Mouse (Mus musculus) cerebellum, postnatal 10 days (tissue): Measurements from ENCODE around the gene Pcdh17.

Experiments used
- DNase-seq, 2 experiments: peaks; one replicate each; pipeline ENCODE4 v3.0.0; 2021; ENCODE audit warnings: mixed read lengths in 2 of 2

Gene Pcdh17

DNA sequence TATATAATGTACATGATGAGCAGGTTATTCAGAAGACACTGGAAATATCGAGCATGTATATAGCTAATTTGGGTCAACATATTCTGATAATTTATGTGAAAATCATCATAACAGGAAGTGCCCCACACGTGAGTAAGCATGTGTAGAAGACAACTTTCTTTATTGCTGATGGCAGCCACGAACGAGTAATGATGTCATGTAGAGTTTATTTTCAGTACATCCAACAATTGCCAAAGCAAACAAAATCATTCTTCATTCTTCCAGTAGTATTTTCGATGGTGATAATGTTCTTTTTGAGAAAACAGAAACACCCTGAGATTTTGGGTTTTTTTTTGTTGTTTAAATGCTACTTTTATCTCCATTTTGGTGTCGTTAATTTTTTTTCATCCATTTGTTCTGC is 37.2 kb downstream of the Pcdh17 start:
- no peak for DNase-seq

DNA sequence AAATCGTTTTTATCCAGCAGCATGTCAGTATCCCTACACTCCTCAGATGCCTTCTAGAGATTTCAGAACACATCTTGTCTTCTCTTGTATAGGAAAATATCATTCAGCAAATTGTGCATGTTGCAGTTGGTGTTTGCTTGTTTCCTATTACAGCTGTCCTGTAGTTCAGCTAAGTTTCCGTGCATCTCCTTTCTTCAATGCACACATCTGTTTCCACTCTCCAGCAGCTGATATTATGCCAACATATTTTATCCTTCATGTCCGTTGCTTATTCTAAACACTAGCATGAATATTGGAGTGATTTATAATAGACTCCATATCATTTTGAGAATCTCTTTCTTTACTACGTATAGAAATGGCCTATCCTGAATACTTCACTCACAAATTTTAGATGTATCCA is 41.0 kb downstream of the Pcdh17 start:
- no peak for DNase-seq

GRCm38 (mm10) chr14:84511010-84511409 is 67.6 kb downstream of the Pcdh17 start:
- peak; percentile 2 to 6 for DNase-seq

DNA sequence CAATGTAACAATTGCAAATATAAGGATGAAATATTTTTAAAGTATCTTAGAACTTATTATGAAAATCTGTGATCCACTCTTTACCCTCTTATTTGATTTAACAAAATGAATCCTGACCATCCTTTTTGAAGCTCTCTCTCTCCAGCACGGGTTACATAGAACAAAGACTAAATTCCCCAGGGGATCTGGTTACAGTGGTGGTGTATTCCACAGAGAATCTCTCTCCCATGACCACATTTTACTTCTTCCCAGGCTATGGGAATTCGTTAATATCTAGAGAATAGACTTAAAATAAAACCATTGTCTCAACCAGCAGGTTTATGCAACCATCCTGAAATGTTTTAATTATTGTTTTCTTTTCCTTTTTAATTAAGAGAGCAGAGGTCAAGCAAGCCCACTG is 89.0 kb downstream of the Pcdh17 start:
- no peak for DNase-seq

- DNase-seq = no peak
Measured at GRCm38 (mm10) chr14:84535264-84535663, 91.9 kb downstream of the Pcdh17 start.

- peak; percentile 36 to 45 for DNase-seq
Measured at GRCm38 (mm10) chr14:84541838-84542237, 98.5 kb downstream of the Pcdh17 start.

- no peak for DNase-seq
Measured at GRCm38 (mm10) chr14:84545968-84546367, 102.6 kb downstream of the Pcdh17 start.

- DNase-seq = peak; percentile 90 to 91
Measured at GRCm38 (mm10) chr14:84547513-84548194, 104.3 kb downstream of the Pcdh17 start.

- DNase-seq = no peak
Measured at GRCm38 (mm10) chr14:84551546-84551945, 108.2 kb downstream of the Pcdh17 start.

- no peak for DNase-seq
Measured at GRCm38 (mm10) chr14:84571071-84571470, 127.7 kb downstream of the Pcdh17 start.
